Mouse (Mus musculus) kidney, postnatal 10 days (tissue): ENCODE results near the gene Cnnm1.
"Not testable (repeated sequence)": the region's sequence is repeated elsewhere in the genome, so short reads cannot be mapped to it uniquely, and the experiment has no call there.

Source experiments
- DNase-seq: peaks from one replicate; pipeline ENCODE4 v3.0.0; 2021; ENCODE audit warnings: mixed read lengths

Gene Cnnm1

DNA sequence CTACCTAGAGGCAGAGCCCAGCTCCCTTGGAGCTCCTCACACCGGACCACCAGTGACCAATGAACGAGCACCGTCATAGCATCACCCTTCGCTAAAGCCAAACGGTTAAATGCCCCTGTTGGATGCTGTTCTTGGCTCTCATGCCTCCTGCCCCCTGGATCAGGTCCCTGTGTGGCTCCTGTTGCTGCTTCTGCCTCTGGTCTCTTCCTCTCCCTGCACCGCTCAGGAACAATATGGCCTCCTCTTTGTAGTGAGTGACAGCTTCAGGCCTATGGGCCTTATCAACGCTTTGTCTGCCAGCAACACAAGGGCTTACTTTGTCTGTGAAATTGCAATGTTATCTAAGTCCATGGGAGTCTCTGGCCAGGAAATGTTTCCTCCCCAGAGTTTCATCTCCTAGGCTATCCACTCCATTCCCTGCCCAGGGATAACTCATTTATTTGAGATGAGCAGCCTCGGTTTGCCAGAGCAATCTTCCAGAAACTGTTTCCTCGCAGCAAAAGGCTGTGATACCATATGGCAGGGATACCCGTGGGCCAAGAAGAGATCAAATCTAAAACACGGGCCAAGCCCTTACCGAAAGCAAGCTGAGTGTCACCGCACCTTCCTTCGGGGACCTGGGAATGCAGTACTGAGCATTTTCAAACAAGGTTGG lies 25.5 kb downstream of the Cnnm1 start:
- no peak for DNase-seq

DNA sequence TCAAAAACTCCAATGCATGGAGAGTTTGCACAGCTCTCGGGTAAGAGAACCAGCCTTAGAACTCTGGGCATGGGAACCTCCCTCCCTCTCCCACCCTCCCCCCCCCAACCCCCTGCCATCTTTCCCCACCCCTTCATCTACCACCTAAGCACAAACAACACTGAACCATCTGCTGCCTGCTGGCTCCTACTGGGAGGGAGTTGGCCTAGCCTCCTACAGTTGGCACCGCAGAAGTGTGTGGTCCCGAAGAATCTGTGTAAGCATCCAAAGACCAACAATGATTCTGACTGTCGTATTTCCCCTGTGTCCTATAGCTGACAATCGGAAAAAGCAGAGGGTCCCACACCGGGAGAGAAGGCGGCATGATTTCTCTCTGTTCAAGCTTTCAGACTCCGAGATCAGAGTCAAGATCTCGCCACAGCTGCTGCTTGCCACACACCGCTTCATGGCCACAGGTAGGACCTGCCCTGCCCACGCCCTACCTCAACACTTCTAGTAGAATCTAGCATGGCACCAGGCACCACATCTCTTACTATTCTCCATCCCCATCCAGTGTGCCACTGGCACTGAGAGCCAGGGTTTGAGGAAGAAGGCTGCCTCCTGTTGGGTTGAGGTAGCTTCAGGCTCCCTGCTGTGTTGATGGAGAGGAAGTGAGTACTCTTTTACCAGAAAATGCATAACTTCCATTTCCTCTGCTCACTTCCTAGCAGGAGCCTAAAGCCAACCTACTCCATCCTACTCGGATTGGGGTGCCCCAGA lies 27.9 kb downstream of the Cnnm1 start:
- DNase-seq: no peak

DNA sequence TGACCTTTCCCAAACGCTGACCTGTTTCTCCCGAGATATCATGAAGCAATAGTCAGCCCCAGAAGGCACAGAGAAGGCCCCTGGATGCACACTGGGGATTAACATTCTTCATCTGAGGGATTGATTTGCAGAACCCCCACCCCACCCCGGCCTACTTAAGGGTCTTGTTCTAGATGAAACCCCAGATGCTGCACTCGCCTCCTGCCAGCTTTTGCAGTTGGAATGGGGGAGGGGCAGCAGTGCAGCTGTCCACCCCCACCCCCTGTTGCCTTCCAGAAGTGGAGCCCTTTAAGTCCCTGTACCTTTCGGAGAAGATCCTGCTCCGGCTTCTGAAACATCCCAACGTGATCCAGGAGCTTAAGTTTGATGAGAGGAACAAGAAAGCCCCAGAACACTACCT lies 29.1 kb downstream of the Cnnm1 start:
- DNase-seq: no peak

DNA sequence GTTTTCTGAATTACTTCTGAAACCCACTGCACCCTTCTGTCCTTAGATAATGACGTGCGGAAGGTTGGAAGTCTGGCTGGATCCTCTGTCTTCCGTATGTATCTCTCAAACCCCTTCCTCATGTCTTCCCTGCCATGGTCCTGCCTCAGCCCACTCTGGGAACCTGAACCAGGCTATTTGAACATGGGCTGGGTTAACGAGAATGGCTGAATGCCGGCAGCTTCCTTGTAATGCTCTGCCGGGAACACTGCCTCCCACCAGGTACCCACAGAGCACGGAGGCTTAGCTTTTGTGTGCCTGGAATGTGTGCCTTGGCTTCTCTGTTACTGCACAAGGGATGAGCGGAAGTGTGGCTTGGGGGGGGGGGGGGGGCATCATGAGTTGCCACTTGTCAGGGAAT lies 32.1 kb downstream of the Cnnm1 start:
- DNase-seq: no peak

DNA sequence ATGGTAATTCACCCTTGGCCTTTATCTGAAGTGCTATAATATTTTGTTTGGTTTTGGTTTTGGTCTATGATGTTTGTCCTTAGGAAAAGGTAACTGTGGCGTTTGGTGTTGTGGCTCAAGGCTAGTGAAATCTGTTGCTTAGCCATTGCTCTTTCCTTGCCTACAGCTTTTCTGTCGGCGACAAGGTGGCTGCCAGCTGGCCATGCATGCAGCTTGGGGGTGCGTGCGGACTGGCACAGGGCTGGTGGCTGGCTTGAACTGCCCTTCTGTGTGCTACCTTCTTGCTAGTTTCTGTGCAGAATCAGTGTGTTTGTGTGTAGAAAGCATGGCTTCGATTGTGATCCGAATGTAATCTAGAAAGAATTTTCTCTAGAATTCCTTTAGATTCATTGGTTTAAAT lies 32.5 kb downstream of the Cnnm1 start:
- DNase-seq: no peak

DNA sequence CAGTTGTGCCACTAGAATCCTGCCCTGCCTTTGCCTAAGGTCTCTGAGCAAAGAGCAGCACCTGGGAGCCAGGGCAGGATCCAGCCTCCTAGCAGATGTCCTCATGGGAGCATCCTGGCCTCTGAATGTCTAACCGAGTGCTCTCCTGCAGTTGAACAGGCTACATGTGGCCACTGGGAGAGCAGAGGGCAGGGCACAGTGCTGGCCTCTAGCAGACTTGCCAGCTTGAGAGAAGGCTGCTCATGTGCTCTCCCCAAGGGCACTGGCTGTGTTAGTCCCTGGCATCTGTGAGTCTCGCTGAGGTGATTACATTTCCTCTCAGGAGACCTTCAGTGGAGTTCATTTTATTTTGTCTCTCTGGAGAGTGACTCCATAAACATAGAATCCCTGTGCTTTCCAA lies 35.4 kb downstream of the Cnnm1 start:
- DNase-seq: peak; percentile 41

DNA sequence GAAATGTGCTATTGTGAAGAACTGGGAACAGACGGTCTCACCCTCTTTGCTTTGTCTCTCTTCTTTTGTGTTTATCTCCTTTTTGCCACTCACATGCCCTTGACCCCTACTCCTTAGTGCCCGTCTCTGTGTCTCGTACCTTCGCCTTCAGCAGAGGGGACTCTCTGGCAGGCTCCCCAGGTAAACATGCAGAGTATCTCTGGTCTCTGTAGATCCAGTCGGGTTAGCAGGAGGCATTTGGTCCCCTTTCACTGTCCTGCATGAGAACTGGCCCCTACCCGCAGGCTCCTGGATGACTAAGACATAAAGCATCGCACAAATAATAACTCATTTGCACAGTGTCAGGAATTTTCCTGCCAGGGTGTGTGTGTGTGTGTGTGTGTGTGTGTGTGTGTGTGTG lies 35.8 kb downstream of the Cnnm1 start:
- DNase-seq: peak; percentile 18

DNA sequence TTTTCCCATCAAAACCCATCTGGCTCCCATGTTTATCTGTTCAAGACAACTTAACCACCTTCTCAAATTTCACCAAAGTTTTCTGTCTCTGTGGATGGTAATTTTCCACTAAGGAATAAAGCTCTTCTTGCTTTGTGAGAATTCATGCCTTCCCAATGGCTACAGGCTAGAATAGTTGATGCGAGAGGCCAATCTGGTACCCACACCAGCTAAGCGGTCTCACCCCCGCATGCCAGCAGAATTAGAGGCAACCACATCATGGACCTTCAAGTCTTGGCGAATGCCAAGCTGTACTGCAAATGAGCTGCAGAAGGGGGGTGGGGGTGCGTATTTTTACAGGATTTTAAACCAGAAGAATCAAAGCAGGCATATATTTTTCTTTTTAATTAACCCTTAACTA lies 37.2 kb downstream of the Cnnm1 start:
- no peak for DNase-seq

DNA sequence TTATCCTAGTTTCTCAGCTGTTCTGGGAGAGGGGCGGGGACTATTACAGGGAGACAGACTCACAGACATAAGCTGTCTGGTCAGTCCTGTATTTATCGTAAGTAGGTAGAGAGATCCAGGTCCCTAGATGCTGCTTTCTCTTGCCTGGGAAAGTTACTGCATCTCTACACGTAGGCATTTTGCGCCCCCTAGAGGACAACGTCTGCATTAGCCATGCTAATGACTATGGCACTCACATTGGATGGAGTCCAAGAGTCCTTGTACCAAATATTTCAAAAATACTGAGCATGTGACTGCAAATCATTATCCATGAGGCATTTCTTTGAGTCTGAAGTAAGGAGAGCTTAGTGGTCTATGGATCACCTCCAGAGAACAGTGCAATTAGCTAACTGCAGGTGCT lies 38.7 kb downstream of the Cnnm1 start:
- peak; percentile 84 for DNase-seq

DNA sequence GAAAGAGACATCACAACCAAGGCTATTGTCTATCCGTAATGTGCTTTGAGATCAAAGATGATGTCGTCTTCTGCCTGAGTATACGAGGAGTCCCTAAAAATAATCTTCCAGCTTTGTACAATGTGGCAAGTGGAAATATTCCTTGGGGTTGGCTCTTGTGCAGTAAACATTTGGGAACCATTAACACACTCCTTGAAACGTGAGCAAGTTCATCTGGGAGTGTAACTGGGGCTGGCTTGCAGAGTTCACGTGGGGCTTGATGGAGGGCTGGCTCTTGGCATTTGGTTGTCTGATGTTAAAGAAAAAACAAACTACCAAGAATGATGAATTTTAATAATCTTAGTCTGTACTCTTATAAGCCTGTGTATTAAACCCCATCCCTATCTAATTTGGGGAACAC lies 39.2 kb downstream of the Cnnm1 start:
- DNase-seq: no peak

DNA sequence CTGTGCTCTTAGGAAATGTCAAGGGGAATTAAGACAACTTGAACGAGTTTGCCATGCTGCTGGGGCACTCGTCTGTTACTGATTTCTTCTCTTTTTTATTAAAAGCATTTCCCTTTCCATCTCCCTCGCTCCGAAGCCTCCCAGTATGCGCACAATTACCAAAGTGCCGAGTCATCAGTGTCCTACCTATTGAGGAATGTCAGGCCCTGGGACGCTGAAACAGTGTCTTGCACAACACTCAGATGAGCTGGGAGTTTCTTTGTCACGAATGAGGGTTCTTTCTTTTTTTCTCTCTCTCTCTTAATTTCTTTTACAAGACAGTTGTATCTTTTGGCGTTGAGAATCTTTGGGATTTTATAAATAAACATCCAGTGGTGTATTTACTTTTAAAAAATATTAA lies 40.3 kb downstream of the Cnnm1 start:
- no peak for DNase-seq

DNA sequence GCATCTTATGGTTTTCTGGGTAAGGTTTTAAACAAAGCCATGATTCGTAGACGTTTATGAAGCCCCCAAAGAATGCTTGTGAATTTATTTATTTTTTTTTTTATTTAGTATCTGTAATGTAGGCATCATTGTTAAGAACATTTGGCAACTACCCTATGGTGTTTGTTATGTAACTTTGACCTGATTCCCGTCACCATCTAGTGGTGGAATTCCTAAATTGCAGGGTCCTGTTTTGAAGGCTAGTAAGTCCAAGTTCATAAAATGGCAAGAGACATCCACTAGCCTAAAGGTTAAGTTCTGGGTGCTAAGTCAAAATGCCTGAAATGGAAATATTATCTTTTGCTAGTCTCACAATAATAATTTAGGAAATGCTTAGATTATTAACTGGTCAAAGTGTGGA lies 47.2 kb downstream of the Cnnm1 start:
- DNase-seq: peak; percentile 40

DNA sequence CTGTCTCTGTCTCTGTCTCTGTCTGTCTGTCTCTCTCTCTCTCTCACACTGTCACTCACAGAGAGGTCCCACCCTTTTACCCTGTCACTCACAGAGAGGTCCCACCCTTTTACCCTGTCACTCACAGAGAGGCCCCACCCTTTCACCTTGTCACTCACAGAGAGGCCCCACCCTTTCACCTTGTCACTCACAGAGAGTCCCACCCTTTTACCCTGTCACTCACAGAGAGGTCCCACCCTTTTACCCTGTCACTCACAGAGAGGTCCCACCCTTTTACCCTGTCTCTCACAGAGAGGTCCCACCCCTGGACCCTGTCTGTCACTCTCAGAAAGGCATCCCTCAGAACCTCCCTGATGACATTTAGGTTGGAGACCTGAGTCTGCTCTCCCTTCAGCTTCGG lies 53.1 kb downstream of the Cnnm1 start:
- not testable (repeated sequence) for DNase-seq

DNA sequence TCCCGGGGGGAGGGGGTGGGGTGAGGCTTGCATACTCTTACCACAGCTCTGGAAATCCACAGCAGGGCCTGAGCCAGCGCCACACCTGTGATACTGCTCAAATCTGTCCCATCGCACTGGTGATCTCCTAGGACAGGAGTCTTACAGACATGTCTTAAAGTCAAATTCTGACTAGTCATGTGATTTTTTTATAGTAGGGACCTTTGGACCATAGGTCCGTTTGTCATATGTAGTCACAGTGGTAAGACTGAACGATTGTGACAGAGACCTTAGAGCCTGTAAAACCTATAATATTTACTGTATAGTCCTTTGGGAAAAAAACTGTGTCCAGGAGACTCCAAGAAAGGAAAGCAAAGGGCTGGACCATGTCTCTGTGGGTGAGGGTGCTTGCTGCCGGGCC lies 53.6 kb downstream of the Cnnm1 start:
- no peak for DNase-seq

DNA sequence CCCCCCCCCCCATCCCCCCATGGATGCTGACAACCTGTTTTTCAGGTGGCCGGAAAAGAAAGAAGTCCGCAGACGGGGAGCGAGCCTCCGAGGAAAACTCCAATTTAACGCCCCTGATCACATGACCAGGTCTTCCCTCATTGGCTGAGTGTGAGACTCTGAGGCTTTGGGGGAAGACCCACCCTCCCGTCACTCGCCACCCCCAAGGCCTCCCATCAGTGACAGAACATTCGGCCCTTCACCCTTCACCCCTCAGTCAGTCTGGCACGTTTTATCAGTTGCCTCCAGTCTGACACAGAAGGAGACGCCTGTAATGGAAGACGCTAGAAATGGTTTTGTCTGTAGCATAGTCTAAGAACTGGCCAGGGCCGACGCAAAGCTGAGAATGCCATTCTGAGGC lies 54.7 kb downstream of the Cnnm1 start:
- DNase-seq: no peak

DNA sequence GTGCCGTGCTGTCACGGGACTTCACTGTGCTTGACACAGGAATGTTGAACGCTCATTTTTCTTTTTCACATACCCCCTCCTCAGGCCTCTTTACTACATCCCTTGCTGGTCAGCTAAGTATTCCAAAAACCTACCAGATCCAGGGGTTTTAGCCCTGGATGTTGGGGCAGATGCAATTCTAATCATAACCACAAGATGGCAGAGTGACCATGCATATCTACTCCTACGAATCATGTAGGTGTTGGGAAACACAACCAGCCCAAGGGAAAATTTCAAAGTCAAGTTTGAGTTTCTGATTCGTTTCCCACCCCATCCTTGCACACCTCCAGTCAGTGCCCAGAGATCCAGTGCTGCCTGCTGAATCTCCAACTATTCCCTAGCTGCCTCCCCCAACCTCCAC lies 55.6 kb downstream of the Cnnm1 start:
- peak; percentile 70 for DNase-seq

DNA sequence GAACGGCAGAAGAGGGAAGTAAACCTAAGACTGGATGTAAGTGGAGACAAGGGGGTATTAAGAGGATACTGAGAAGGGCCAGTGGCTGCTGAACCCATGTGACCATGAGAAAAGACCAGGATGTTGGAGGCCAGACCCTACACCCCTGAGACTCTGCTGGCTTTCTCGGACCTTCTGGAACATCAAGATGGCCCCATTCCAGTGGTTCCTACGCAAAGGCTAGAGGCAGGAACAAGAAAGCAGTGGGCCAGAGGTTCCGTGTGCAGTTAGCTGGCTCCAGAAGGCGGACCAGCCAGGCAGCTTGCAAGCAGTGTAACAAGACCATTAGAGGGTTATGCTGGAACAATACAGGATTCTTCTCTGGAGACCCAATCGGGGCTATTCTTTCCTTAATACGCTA lies 57.2 kb downstream of the Cnnm1 start:
- no peak for DNase-seq

DNA sequence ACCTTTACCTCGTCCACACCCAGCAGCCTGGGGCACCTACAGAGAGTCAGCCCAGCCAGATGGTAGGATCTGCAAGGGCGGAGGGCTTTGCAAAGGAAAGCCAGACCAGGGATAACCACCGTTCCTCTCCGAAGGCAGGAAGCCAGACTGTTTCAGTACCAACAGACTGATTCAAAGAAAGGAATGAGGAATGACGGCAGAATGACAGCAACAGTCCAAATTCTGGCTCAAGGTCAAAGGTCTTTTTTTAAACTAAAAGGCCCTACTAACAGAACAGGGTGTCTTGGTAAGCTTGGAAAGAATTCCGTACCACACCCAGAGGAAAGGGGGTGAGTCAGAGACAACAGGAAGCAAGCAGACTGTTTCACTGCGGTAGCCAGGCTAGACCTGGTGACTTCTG lies 58.6 kb downstream of the Cnnm1 start:
- no peak for DNase-seq

DNA sequence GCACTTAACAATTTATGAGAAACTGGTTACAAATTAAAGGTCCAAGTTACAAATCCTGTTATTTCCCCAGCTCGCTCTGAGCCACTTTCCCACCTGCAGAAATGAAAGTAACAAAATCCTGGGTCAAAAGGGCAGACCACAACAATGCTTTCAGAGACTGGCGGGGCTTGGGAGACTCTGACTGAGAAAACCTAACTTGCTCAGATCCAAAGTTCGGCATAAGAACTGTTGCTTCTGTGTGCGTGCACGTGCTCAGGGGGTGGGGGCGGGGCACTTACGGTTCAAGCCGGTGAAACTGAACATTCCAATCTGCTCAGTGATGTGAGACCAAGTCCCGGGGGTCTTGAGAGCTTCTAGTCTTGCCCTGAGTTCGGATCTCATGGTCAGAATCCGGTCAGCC lies 62.4 kb downstream of the Cnnm1 start:
- DNase-seq: no peak

DNA sequence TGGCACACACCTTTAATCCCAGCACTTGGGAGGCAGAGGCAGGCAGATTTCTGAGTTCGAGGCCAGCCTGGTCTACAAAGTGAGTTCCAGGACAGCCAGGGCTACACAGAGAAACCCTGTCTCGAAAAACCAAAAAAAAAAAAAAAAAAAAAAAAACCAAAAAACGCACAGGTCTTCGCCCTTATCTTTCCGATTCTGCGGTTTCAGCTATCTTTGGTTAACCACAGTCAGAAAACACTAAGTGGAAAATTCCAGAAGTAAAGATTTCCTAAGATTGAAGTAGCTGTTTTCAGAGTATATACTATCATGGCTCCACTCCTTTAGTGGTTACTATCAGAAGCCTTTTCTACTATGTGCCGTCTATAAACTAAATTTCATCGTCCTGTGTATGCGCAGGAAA lies 63.4 kb downstream of the Cnnm1 start:
- DNase-seq: not testable (repeated sequence)

DNA sequence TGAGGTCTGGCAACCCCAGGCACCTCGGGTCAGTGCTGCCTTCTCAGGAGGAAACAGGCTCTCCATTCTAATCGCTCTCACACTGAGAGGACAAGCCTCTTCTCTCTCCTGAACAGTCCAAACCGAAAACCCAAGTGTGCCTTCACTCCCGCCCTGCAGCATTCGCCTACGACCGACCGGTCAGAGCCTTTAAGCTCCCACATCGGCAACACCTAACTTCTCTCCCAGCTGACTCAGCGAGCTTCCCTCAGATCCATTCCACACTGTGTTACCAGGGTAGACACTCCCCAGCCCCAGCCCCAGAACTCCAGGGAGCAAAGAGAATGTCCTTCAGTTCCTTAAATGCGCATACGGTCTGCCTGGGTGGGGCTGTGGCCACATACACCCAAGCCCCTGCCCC lies 65.2 kb downstream of the Cnnm1 start:
- DNase-seq: no peak

DNA sequence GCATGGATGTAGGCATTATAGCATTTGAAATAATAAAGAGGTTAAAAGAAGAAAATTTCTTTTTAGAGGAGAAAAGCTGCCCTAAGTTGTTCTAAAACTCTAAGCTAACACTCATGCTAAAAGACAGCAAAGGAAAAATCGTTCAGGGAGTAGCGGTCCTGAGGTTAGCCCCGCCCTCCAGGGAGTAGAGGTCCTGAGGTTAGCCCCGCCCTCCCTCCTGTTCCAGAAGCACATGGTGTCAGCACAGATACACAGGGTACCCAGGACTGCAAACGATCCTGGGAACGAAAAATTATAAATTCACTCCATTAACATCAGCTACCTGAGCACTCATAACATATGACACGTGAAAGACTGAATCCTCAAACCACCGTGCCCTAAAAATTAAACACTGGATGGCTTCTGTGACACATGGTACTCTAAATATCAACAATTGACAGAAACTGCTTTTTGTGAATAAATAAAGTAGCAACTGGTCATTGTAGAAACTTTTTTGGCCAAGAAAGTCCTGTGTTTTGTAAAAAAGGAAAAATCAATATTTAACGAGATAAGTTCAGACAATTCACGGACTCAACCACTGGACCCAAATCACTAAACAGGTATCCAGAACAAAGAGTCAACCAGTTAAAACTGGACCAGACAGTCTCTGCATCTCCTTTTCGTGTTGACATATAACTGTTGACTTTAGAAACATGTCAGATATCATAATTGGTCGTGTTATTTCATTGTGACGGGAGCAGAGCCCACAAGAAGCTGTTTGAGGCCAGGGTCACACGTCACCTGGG lies 70.4 kb downstream of the Cnnm1 start:
- DNase-seq: no peak

DNA sequence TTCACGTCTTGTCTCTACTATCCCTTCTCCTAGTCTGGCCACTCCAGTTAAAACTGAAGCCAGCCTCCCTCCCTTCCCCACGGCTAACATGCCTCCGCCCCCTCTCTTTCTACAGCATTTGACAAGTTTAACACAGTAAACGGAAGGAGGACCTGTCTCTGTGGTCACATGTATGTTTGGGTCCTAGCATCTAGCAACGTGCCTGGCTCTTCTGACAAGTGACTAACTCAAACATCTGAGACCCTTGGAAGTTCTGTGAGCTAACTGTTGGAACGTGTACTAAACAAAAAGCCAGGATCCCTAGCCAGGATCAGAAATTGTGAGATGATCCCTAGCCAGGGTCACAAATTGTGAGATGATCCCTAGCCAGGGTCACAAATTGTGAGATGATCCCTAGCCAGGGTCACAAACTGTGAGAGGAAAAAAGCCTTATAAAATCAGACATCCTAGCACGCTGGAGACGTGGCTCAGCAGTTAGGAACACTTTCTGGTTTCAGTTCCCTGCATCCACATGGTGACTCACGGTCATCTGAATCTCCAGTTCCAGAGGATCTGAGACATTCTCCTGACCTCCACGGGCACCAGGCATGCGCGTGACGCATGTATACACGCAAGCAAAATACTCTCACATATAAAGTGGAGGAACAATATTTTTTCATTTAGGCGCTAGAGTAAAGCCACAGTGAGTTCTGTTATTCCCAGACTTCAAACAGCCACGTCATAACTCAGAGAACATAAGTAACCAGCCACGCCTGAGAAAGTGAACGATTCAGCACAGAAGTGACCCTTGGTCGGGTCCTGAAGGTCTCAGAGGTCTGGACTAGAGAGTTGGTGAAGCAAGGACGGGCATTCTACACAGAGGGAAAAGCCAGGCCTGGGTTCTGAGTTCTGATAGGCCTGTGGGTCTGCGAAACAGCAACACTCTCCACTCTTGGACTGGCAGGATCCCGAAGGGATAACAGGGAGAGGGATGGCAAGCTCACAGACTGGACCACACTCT lies 71.7 kb downstream of the Cnnm1 start:
- peak; percentile 33 for DNase-seq
